Mouse (Mus musculus): ENCODE measurements at regions not wholly inside any gene's neighbourhood (a gene's known extent, or its start where the extent isn't known, plus 50 kb on each side); places are given as distances from the start of the nearest gene placed in this dataset.

DNA sequence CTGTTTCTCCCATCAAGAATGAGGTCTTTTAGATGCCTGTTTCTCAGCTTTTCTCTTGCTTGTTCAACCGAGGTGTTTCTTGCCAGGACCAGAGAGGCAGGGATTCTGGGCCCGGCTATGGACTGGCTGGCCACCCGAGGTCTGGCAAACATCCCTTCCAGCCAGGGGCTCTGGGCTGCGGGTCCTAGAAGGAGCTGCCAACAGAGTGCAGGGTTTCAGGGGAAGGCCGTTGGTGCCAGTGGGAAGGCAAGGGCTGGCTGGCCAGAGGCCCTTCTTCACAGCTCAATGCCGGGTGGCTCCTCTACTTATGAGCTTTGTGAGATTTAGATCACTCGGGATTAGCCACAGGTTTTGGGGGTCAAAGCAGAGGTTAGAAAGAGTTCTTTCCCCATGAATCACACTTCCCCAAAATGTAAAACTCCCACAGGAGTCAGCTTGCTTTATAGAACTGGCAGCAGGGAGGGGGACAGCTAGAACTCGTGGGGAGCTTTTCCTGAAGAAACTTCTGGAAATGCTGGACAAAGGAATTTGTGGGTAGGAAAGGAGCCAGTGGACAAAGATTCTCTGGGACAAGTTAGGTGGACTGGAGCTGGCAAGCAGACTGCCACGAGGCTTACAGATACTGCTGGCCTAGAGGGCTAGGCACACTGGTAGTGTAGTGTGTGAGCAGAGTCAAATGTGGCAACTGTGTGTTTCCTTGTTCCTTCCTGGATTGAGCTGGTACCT lies 104.1 kb upstream of the Vps8 start:
- TF ChIP-seq CTCF (IDR thresholded peaks at IDR 0.05; ENCODE audit: insufficient read depth, low read length), result no peak
- TF ChIP-seq POLR2A (IDR thresholded peaks at IDR 0.05; ENCODE audit: borderline replicate concordance, extremely low read depth, low read depth, low read length), result no peak

Measured in lung, adult 2 months (tissue).